Mouse (Mus musculus): ENCODE results near the gene C1qtnf3. TPM values are rescaled to one million over a fixed set of nuclear protein-coding genes. Genes with fewer than 3 reads are reported as not detected.

The C1qtnf3 gene
- polyA plus RNA-seq (2016; fragmentation: Nextera tagmentation; extraction: Ambion mirVana), result 2.0 and 3.3 TPM in 2 replicates

DNA sequence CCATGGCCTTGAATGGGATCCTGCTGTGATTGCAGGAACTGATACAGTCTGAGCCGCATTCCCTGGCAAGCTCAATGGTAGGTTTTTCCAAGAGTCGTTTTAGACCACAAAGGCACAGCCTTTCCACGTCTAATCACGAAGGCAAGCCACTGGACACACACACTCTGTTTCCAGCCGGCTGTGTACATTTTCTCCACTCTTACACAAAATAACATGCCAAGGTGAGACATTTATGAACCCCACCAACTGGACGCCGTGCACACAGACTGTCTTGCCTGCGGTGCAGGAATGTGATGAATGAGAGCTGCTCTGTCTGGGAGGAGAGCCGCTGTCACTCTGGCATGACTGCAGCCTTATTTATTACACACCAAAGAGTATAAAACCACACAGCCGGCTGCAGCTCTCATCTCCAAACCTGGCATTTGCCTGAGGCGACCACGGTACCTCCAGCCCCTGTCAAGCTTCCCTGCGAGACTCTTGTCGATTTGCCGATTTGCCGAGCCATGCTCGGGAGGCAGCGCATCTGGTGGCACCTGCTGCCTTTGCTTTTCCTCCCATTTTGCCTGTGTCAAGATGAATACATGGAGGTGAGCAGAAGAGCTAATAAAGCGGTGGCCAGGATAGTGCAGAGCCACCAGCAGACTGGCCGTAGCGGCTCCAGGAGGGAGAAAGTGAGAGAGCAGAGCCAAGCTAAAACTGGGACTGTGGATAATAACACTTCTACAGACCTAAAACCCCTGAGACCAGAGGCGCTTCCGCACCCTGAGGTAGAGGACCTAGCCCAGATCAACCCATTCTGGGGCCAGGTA is at the start of gene C1qtnf3:
Gene C1qtnf3, plus strand, starts transcription at position 382 of the 809 bp plus-strand sequence.
- H3K9ac ChIP-seq (replicated peaks), result no peak within 1 kb of the TSS
- H3K4me2 ChIP-seq (replicated peaks), result no peak within 1 kb of the TSS
- no peak for ATAC-seq (ENCODE audit: low FRiP score, low read depth)

GRCm38 (mm10) chr15:10902360-10902759 is 49.8 kb upstream of the C1qtnf3 start:
- no peaks in the 10 kb centered on the region for H3K36me3 ChIP-seq
- no peak overlapping the region for H3K4me3 ChIP-seq
- H3K27me3 ChIP-seq, result no peaks in the 10 kb centered on the region
- WGBS, result 83% methylated on average over 4 of the region's 4 CpGs
- H3K27ac ChIP-seq (replicated peaks), result no peak overlapping the region
- H3K4me1 ChIP-seq, result no peaks in the 10 kb centered on the region
- no peaks in the 10 kb centered on the region for H3K9me3 ChIP-seq
- no peak overlapping the region for H3K4me2 ChIP-seq (replicated peaks)
- no peak overlapping the region for H3K9ac ChIP-seq (replicated peaks)
- ATAC-seq (ENCODE audit: low FRiP score, low read depth), result no peak

More for the DNA sequence above, at the start of gene C1qtnf3:
- H3K9me3 ChIP-seq, result no peaks in the 10 kb centered on the region
- no peaks in the 10 kb centered on the region for H3K4me1 ChIP-seq
- no peak within 1 kb of the TSS for H3K27ac ChIP-seq (replicated peaks)
- WGBS, result 84% methylated on average over 23 of the region's 23 CpGs
- H3K27me3 ChIP-seq, result no peaks in the 10 kb centered on the region
- H3K36me3 ChIP-seq, result no peaks in the 10 kb centered on the region
- no peak within 1 kb of the TSS for H3K4me3 ChIP-seq

- ATAC-seq (ENCODE audit: low FRiP score, low read depth), result no peak
- no peak overlapping the region for H3K4me2 ChIP-seq (replicated peaks)
- no peaks in the 10 kb centered on the region for H3K9me3 ChIP-seq
- H3K27ac ChIP-seq (replicated peaks), result no peak overlapping the region
- H3K27me3 ChIP-seq, result no peaks in the 10 kb centered on the region
- no peaks in the 10 kb centered on the region for H3K4me1 ChIP-seq
- 82% methylated on average over 4 of the region's 4 CpGs for WGBS
- no peak overlapping the region for H3K4me3 ChIP-seq
- no peak overlapping the region for H3K9ac ChIP-seq (replicated peaks)
- no peaks in the 10 kb centered on the region for H3K36me3 ChIP-seq
Measured at GRCm38 (mm10) chr15:10916611-10917311, 35.4 kb upstream of the C1qtnf3 start.

GRCm38 (mm10) chr15:10917312-10917660 is 34.8 kb upstream of the C1qtnf3 start:
- WGBS, result 89% methylated on average over 3 of the region's 3 CpGs
- Histone ChIP-seq H3K27me3 (no peaks in the 10 kb centered on the region), H3K4me2 (replicated peaks) (no peak overlapping the region), H3K4me1 (peaks cover under 1% of the 10 kb centered on the region; the same call in 1 of the 2 replicates), H3K9ac (replicated peaks) (no peak overlapping the region), H3K4me3 (no peak overlapping the region), H3K36me3 (no peaks in the 10 kb centered on the region), H3K27ac (replicated peaks) (no peak overlapping the region), H3K9me3 (no peaks in the 10 kb centered on the region)
- no peak for ATAC-seq (ENCODE audit: low FRiP score, low read depth)

- ATAC-seq (ENCODE audit: low FRiP score, low read depth), result no peak
- Histone ChIP-seq H3K4me3 (no peak overlapping the region), H3K27me3 (no peaks in the 10 kb centered on the region), H3K9me3 (no peaks in the 10 kb centered on the region), H3K27ac (replicated peaks) (no peak overlapping the region), H3K9ac (replicated peaks) (no peak overlapping the region), H3K36me3 (no peaks in the 10 kb centered on the region), H3K4me2 (replicated peaks) (no peak overlapping the region), H3K4me1 (peaks cover 5% of the 10 kb centered on the region; the same call in 1 of the 2 replicates)
- WGBS, result 85% methylated on average over 5 of the region's 5 CpGs
Measured at GRCm38 (mm10) chr15:10920212-10920611, 31.9 kb upstream of the C1qtnf3 start.

GRCm38 (mm10) chr15:10921064-10921463 is 31.1 kb upstream of the C1qtnf3 start:
- 36% methylated on average over 4 of the region's 4 CpGs for WGBS
- H3K4me1 ChIP-seq, result peaks cover 5% of the 10 kb centered on the region; the same call in 1 of the 2 replicates
- ATAC-seq (ENCODE audit: low FRiP score, low read depth), result no peak
- H3K27ac ChIP-seq (replicated peaks), result no peak overlapping the region
- H3K36me3 ChIP-seq, result no peaks in the 10 kb centered on the region
- H3K27me3 ChIP-seq, result no peaks in the 10 kb centered on the region
- no peak overlapping the region for H3K9ac ChIP-seq (replicated peaks)
- H3K9me3 ChIP-seq, result no peaks in the 10 kb centered on the region
- H3K4me3 ChIP-seq, result no peak overlapping the region
- no peak overlapping the region for H3K4me2 ChIP-seq (replicated peaks)

DNA sequence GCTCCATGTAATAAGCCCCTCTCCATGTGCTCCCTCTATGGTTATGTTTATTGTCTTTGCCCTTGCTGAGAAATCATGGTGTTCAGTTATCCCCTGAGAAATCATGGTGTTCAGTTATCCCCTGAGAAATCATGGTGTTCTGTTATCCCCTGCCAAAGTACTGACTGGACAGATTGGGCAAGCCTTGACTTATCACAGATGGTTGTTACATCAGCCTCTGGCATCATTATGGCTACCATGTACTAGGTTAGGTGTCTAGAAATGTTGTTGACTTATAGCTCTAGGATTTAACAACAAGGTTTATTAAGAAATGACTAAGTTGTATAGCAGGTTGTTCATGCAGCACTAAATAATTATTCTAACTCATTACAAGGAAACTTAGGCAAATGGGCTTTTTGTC is 30.1 kb upstream of the C1qtnf3 start:
- Histone ChIP-seq H3K36me3 (no peaks in the 10 kb centered on the region), H3K9me3 (no peaks in the 10 kb centered on the region), H3K4me2 (replicated peaks) (no peak overlapping the region), H3K27me3 (no peaks in the 10 kb centered on the region), H3K9ac (replicated peaks) (no peak overlapping the region), H3K4me1 (peaks cover 5% of the 10 kb centered on the region; the same call in 1 of the 2 replicates), H3K4me3 (no peak overlapping the region), H3K27ac (replicated peaks) (no peak overlapping the region)
- ATAC-seq (ENCODE audit: low FRiP score, low read depth), result no peak

- no peaks in the 10 kb centered on the region for H3K9me3 ChIP-seq
- no peaks in the 10 kb centered on the region for H3K36me3 ChIP-seq
- no peak overlapping the region for H3K4me3 ChIP-seq
- no peak overlapping the region for H3K4me2 ChIP-seq (replicated peaks)
- peaks cover 5% of the 10 kb centered on the region; the same call in 1 of the 2 replicates for H3K4me1 ChIP-seq
- H3K27ac ChIP-seq (replicated peaks), result no peak overlapping the region
- no peaks in the 10 kb centered on the region for H3K27me3 ChIP-seq
- no peak overlapping the region for H3K9ac ChIP-seq (replicated peaks)
- peak; percentile 90 for ATAC-seq (ENCODE audit: low FRiP score, low read depth)
- 17% methylated on average over 3 of the region's 3 CpGs for WGBS
Measured at GRCm38 (mm10) chr15:10922570-10922969, 29.6 kb upstream of the C1qtnf3 start.

GRCm38 (mm10) chr15:10923076-10923995 is 28.8 kb upstream of the C1qtnf3 start:
- Histone ChIP-seq H3K27me3 (no peaks in the 10 kb centered on the region), H3K27ac (replicated peaks) (no peak overlapping the region), H3K4me3 (no peak overlapping the region), H3K4me1 (peaks cover 5% of the 10 kb centered on the region; the same call in 1 of the 2 replicates), H3K9ac (replicated peaks) (no peak overlapping the region), H3K4me2 (replicated peaks) (no peak overlapping the region), H3K36me3 (no peaks in the 10 kb centered on the region), H3K9me3 (no peaks in the 10 kb centered on the region)
- WGBS, result 64% methylated on average over 4 of the region's 4 CpGs
- ATAC-seq (ENCODE audit: low FRiP score, low read depth), result no peak

- 28% methylated on average over 8 of the region's 8 CpGs for WGBS
- ATAC-seq (ENCODE audit: low FRiP score, low read depth), result no peak
Measured at GRCm38 (mm10) chr15:10927325-10927724, 24.8 kb upstream of the C1qtnf3 start.

GRCm38 (mm10) chr15:10928633-10929270 is 23.4 kb upstream of the C1qtnf3 start:
- 87% methylated on average over 5 of the region's 5 CpGs for WGBS
- H3K4me1 ChIP-seq, result no peaks in the 10 kb centered on the region
- no peak overlapping the region for H3K27ac ChIP-seq (replicated peaks)
- no peaks in the 10 kb centered on the region; the same call in 1 of the 2 replicates for H3K27me3 ChIP-seq
- H3K4me3 ChIP-seq, result no peak overlapping the region
- no peak overlapping the region for H3K9ac ChIP-seq (replicated peaks)
- no peaks in the 10 kb centered on the region for H3K9me3 ChIP-seq
- no peak for ATAC-seq (ENCODE audit: low FRiP score, low read depth)
- no peaks in the 10 kb centered on the region for H3K36me3 ChIP-seq
- H3K4me2 ChIP-seq (replicated peaks), result no peak overlapping the region

More at GRCm38 (mm10) chr15:10927325-10927724, 24.8 kb upstream of the C1qtnf3 start:
- no peak overlapping the region for H3K4me3 ChIP-seq
- no peaks in the 10 kb centered on the region for H3K36me3 ChIP-seq
- H3K27me3 ChIP-seq, result no peaks in the 10 kb centered on the region; the same call in 1 of the 2 replicates
- no peak overlapping the region for H3K9ac ChIP-seq (replicated peaks)
- H3K4me2 ChIP-seq (replicated peaks), result no peak overlapping the region
- no peaks in the 10 kb centered on the region for H3K9me3 ChIP-seq
- H3K4me1 ChIP-seq, result peaks cover 4% of the 10 kb centered on the region; the same call in 1 of the 2 replicates
- H3K27ac ChIP-seq (replicated peaks), result no peak overlapping the region

Data from midbrain, embryonic 12.5 days (tissue).